Mouse (Mus musculus) limb, embryonic 14.5 days (tissue): ENCODE data around the gene Rhno1. TPM values are rescaled to one million over a fixed set of nuclear protein-coding genes. Genes with fewer than 3 reads are reported as not detected.

Experiments used
- ATAC-seq: fragments of 200-750 bp; cut with Nextera tagmentation; 2 replicates; pipeline ENCODE4 v1.8.0; 2017; ENCODE audit warnings: low read depth, moderate number of reproducible peaks, moderate TSS enrichment; ENCODE audit not compliant: low FRiP score
- DNase-seq: peaks from one replicate; pipeline ENCODE4 v3.0.0-alpha.2; 2015; ENCODE audit warnings: low spot score
- H3K27ac ChIP-seq: fragments of 300-500 bp; sonication (generic); replicated peaks from 2 replicates; pipeline ENCODE4 v1.5.1; 2014; ENCODE audit warnings: low read depth, mild to moderate bottlenecking, low read length, moderate library complexity, mixed read lengths
- H3K27me3 ChIP-seq: fragments of 300-500 bp; sonication (generic); 2 replicates; pipeline ENCODE4 v1.6.1; 2014; ENCODE audit warnings: low read length, mixed read lengths; ENCODE audit not compliant: control insufficient read depth, insufficient read depth
- H3K36me3 ChIP-seq: fragments of 300-500 bp; sonication (generic); 2 replicates; pipeline ENCODE4 v1.6.1; 2014; ENCODE audit warnings: mild to moderate bottlenecking, low read length, moderate library complexity, mixed read lengths; ENCODE audit not compliant: control insufficient read depth, insufficient read depth
- H3K4me1 ChIP-seq: fragments of 300-500 bp; sonication (generic); 2 replicates; pipeline ENCODE4 v1.6.1; 2014; ENCODE audit warnings: antibody characterized with exemption, low read length, mixed read lengths; ENCODE audit not compliant: control insufficient read depth, insufficient read depth
- H3K4me2 ChIP-seq: fragments of 300-500 bp; sonication (generic); replicated peaks from 2 replicates; pipeline ENCODE4 v1.6.1; 2014; ENCODE audit warnings: low read depth, mild to moderate bottlenecking, low read length, moderate library complexity; ENCODE audit not compliant: severe bottlenecking
- H3K4me3 ChIP-seq: fragments of 300-500 bp; sonication (generic); replicated peaks from 2 replicates; pipeline ENCODE4 v1.5.1; 2014; ENCODE audit warnings: low read length
- H3K9ac ChIP-seq: fragments of 300-500 bp; sonication (generic); 2 replicates; pipeline ENCODE4 v1.6.1; 2014; ENCODE audit warnings: mild to moderate bottlenecking, low read depth, low read length, moderate library complexity; ENCODE audit not compliant: severe bottlenecking
- H3K9me3 ChIP-seq: fragments of 300-500 bp; sonication (generic); 2 replicates; pipeline ENCODE4 v1.6.1; 2016; ENCODE audit warnings: low read length; ENCODE audit not compliant: control insufficient read depth
- POLR2A ChIP-seq: fragments of 200-500 bp; IDR thresholded peaks from 2 replicates; pipeline ENCODE4 v1.8.0; 2012; ENCODE audit warnings: inconsistent platforms, mild to moderate bottlenecking, moderate library complexity, borderline replicate concordance; ENCODE audit not compliant: insufficient read depth, insufficient read length; ENCODE audit errors: extremely low read depth
- WGBS: fragments of 180-500 bp; shearing (Covaris S2); extraction: QIAGEN DNeasy Blood & Tissue Kit; methylation state at CpG from one replicate; pipeline ENCODE4 v1.1.7; 2014; 5-methylcytosine and 5-hydroxymethylcytosine counted together
- polyA plus RNA-seq, 2 experiments: library from polyadenylated mRNA; depleted of rRNA in 1 of 2; stranded (reverse) in 1 of 2; unstranded in 1 of 2; fragments of >200 nt; fragmentation: Nextera tagmentation in 1 of 2; extraction: Ambion mirVana in 1 of 2; gene quantifications; 2 replicates each; pipeline versions ENCODE4 v1.2.1 to v1.2.3; 2012 to 2014

Gene Rhno1
- polyA plus RNA-seq, 2 experiments: 58.8 to 127 TPM

- Histone ChIP-seq H3K4me3 (no peak overlapping the region), H3K9ac (no peak overlapping the region), H3K9me3 (peaks cover 9% of the 10 kb centered on the region; the same call in 1 of the 2 replicates), H3K4me2 (no peak overlapping the region), H3K36me3 (peaks cover 56% of the 10 kb centered on the region), H3K4me1 (peaks cover 5% of the 10 kb centered on the region; the same call in 1 of the 2 replicates), H3K27me3 (no peaks in the 10 kb centered on the region), H3K27ac (0 out of 2 replicates have a peak overlapping the region, but pooled peaks have one; percentile 26)
- TF ChIP-seq POLR2A: no peak
- ATAC-seq (peak; percentile 60; the same call in 1 of the 2 replicates), DNase-seq (peak; percentile 83)
- WGBS: 24% methylated on average over 12 of the region's 12 CpGs
These were observed 28.1 kb downstream of the Rhno1 start for GRCm38 (mm10) chr6:128334397-128335124.

GRCm38 (mm10) chr6:128318317-128318716 lies 44.4 kb downstream of the Rhno1 start:
- Histone ChIP-seq H3K9me3 (no peaks in the 10 kb centered on the region), H3K9ac (no peak overlapping the region), H3K4me1 (no peaks in the 10 kb centered on the region), H3K4me2 (no peak overlapping the region), H3K27ac (no peak overlapping the region), H3K36me3 (peaks cover 25% of the 10 kb centered on the region), H3K4me3 (no peak overlapping the region), H3K27me3 (no peaks in the 10 kb centered on the region)
- ATAC-seq (no peak; the same call in 1 of the 2 replicates), DNase-seq (peak; percentile 83)
- WGBS: 8% methylated on average over 4 of the region's 4 CpGs
- TF ChIP-seq POLR2A: no peak

- ATAC-seq (no peak), DNase-seq (no peak)
- no peak overlapping the region for H3K4me2 ChIP-seq
- no peak overlapping the region for H3K4me3 ChIP-seq
- 73% methylated on average over 8 of the region's 8 CpGs for WGBS
- no peaks in the 10 kb centered on the region for H3K27me3 ChIP-seq
- H3K36me3 ChIP-seq: no peaks in the 10 kb centered on the region
- H3K9ac ChIP-seq: no peak overlapping the region
- no peak overlapping the region for H3K27ac ChIP-seq
- H3K9me3 ChIP-seq: no peaks in the 10 kb centered on the region
- TF ChIP-seq POLR2A: no peak
- no peaks in the 10 kb centered on the region for H3K4me1 ChIP-seq
These were observed 47.1 kb downstream of the Rhno1 start for GRCm38 (mm10) chr6:128315597-128315996.

- 81% methylated on average over 6 of the region's 6 CpGs for WGBS
- H3K9ac ChIP-seq: no peak overlapping the region
- no peak for TF ChIP-seq POLR2A
- H3K27ac ChIP-seq: no peak overlapping the region
- H3K9me3 ChIP-seq: no peaks in the 10 kb centered on the region
- no peak for DNase-seq
- no peak for ATAC-seq
- no peak overlapping the region for H3K4me2 ChIP-seq
- no peaks in the 10 kb centered on the region for H3K4me1 ChIP-seq
- H3K36me3 ChIP-seq: no peaks in the 10 kb centered on the region
- no peak overlapping the region for H3K4me3 ChIP-seq
- no peaks in the 10 kb centered on the region for H3K27me3 ChIP-seq
These were observed 47.9 kb downstream of the Rhno1 start for GRCm38 (mm10) chr6:128314796-128315195.

GRCm38 (mm10) chr6:128308311-128308710 lies 54.4 kb downstream of the Rhno1 start:
- Histone ChIP-seq H3K9me3 (no peaks in the 10 kb centered on the region), H3K27me3 (no peaks in the 10 kb centered on the region), H3K4me1 (no peaks in the 10 kb centered on the region), H3K4me2 (no peak overlapping the region), H3K27ac (no peak overlapping the region), H3K4me3 (no peak overlapping the region), H3K9ac (no peak overlapping the region), H3K36me3 (no peaks in the 10 kb centered on the region)
- WGBS: 30% methylated on average over 4 of the region's 4 CpGs
- DNase-seq (peak; percentile 71), ATAC-seq (peak; percentile 34; the same call in 1 of the 2 replicates)
- TF ChIP-seq POLR2A: no peak

Other genes starting within 250 kb of the Rhno1 start
- gene Tspan9, start 219.3 kb downstream of the Rhno1 start, polyA plus RNA-seq (2012; rRNA removed): 151 and 192 TPM in 2 replicates
- 134 and 141 TPM in 2 replicates for gene Tspan9, start 219.3 kb downstream of the Rhno1 start, polyA plus RNA-seq (2014; fragmentation: Nextera tagmentation; extraction: Ambion mirVana)
- gene Tead4, start 62.1 kb downstream of the Rhno1 start, polyA plus RNA-seq (2012; rRNA removed): 4.6 and 5.3 TPM in 2 replicates
- gene Tead4, start 62.1 kb downstream of the Rhno1 start, polyA plus RNA-seq (2014; fragmentation: Nextera tagmentation; extraction: Ambion mirVana): 3.7 and 5.8 TPM in 2 replicates
- gene Tulp3, start 7.1 kb downstream of the Rhno1 start, polyA plus RNA-seq (2012; rRNA removed): 49.0 and 56.1 TPM in 2 replicates
- 20.3 and 24.8 TPM in 2 replicates for gene Tulp3, start 7.1 kb downstream of the Rhno1 start, polyA plus RNA-seq (2014; fragmentation: Nextera tagmentation; extraction: Ambion mirVana)
- 81.2 and 93.9 TPM in 2 replicates for gene Foxm1, start 56 bp upstream of the Rhno1 start, polyA plus RNA-seq (2012; rRNA removed)
- 30.9 and 33.1 TPM in 2 replicates for gene Foxm1, start 56 bp upstream of the Rhno1 start, polyA plus RNA-seq (2014; fragmentation: Nextera tagmentation; extraction: Ambion mirVana)
- 0.77 and 1.1 TPM in 2 replicates for gene Tex52, start 12.5 kb upstream of the Rhno1 start, polyA plus RNA-seq (2012; rRNA removed)
- 0.26 and 0.37 TPM in 2 replicates for gene Tex52, start 12.5 kb upstream of the Rhno1 start, polyA plus RNA-seq (2014; fragmentation: Nextera tagmentation; extraction: Ambion mirVana)
- gene Gm44596, start 12.6 kb upstream of the Rhno1 start, polyA plus RNA-seq (2012; rRNA removed): not detected in 2 replicates
- not detected in 2 replicates for gene Gm44596, start 12.6 kb upstream of the Rhno1 start, polyA plus RNA-seq (2014; fragmentation: Nextera tagmentation; extraction: Ambion mirVana)
- 5.7 and 6.2 TPM in 2 replicates for gene Nrip2, start 36.4 kb upstream of the Rhno1 start, polyA plus RNA-seq (2012; rRNA removed)
- 7.0 and 8.3 TPM in 2 replicates for gene Nrip2, start 36.4 kb upstream of the Rhno1 start, polyA plus RNA-seq (2014; fragmentation: Nextera tagmentation; extraction: Ambion mirVana)
- gene Itfg2, start 62.0 kb upstream of the Rhno1 start, polyA plus RNA-seq (2012; rRNA removed): 34.5 and 41.5 TPM in 2 replicates
- gene Itfg2, start 62.0 kb upstream of the Rhno1 start, polyA plus RNA-seq (2014; fragmentation: Nextera tagmentation; extraction: Ambion mirVana): 29.0 and 32.1 TPM in 2 replicates
- 187 and 227 TPM in 2 replicates for gene Fkbp4, start 75.8 kb upstream of the Rhno1 start, polyA plus RNA-seq (2012; rRNA removed)
- 297 and 306 TPM in 2 replicates for gene Fkbp4, start 75.8 kb upstream of the Rhno1 start, polyA plus RNA-seq (2014; fragmentation: Nextera tagmentation; extraction: Ambion mirVana)
- 0.06 and 0.47 TPM in 2 replicates for gene Pzp, start 163.8 kb upstream of the Rhno1 start, polyA plus RNA-seq (2012; rRNA removed)
- not detected in 2 replicates for gene Pzp, start 163.8 kb upstream of the Rhno1 start, polyA plus RNA-seq (2014; fragmentation: Nextera tagmentation; extraction: Ambion mirVana)
- 0.10 TPM in 1 of 2 replicates, not detected in the other for gene A2ml1, start 218.7 kb upstream of the Rhno1 start, polyA plus RNA-seq (2012; rRNA removed)
- not detected in 2 replicates for gene A2ml1, start 218.7 kb upstream of the Rhno1 start, polyA plus RNA-seq (2014; fragmentation: Nextera tagmentation; extraction: Ambion mirVana)